Mouse (Mus musculus): Measurements from ENCODE around the gene Zscan10.

DNA sequence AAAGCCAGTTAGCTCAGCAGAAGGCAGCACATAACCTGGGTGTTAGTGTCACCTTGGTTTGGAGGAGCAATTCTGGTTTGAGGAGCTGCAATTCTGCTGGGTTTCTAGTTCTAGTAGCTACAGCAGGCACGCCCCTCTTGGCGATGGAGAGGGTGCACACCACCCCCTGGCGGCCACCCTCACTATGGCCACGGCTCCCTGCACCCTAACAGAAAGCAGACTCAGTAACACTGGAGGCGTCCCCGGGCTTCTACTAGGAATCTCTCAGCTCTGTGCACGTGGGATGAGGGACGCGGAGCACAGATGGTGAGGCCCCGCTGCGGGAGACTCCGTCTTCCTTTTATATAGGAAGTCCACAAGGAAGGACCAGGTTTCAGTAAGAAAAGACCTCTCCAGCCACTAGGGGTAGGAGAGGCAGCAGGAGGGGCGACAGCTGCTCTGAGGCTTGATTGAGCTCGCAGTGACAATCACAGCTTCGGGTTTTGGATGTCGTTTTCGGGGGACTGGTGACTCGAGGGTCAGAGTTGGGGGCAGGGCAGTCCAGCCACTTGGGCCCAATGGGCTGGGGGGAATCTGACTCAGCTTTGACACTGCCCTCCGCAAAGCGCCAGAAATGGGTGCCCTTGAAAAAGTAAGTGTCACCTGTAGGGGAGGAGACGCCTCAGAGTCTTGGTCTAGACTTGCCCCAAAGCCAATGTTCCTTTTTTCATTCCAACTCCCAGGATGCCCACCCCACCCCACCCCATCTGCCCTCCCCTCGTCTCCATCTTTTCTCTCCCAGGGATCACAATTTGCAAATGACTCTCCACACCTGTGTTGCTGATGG lies 29.8 kb downstream of the Zscan10 start:
- TF ChIP-seq CTCF (IDR thresholded peaks at IDR 0.05; ENCODE audit: low read depth): peak; percentile 86
- TF ChIP-seq EP300 (IDR thresholded peaks at IDR 0.05; ENCODE audit: low read depth): no peak

Measured in liver, postnatal 0 days (tissue).